Mouse (Mus musculus) fibroblast of lung, adult 2 months (primary cell): ENCODE results near the gene Smg9.

Experiments used
- DNase-seq: peaks from one replicate; pipeline ENCODE4 v3.0.0-alpha.2; 2011; ENCODE audit warnings: low read depth

Smg9 gene

GRCm38 (mm10) chr7:24399256-24400081, at the start of gene Smg9:
TSS of gene Smg9 (plus strand) at chr7:24399619.
- DNase-seq = peak; percentile 99

- DNase-seq = no peak
Measured at GRCm38 (mm10) chr7:24355646-24356045, 43.8 kb upstream of the Smg9 start.

- DNase-seq = no peak
Measured at GRCm38 (mm10) chr7:24356081-24356480, 43.3 kb upstream of the Smg9 start.

- DNase-seq = no peak
Measured at GRCm38 (mm10) chr7:24357899-24358298, 41.5 kb upstream of the Smg9 start.

GRCm38 (mm10) chr7:24359269-24359668, 40.1 kb upstream of the Smg9 start:
- no peak for DNase-seq

- DNase-seq = no peak
Measured at GRCm38 (mm10) chr7:24361001-24361400, 38.4 kb upstream of the Smg9 start.

GRCm38 (mm10) chr7:24363228-24363627, 36.2 kb upstream of the Smg9 start:
- no peak for DNase-seq

GRCm38 (mm10) chr7:24364827-24365226, 34.6 kb upstream of the Smg9 start:
- DNase-seq = peak; percentile 61

GRCm38 (mm10) chr7:24365258-24366014, 34.0 kb upstream of the Smg9 start:
- no peak for DNase-seq

- DNase-seq = no peak
Measured at GRCm38 (mm10) chr7:24366716-24367632, 32.4 kb upstream of the Smg9 start.

- DNase-seq = no peak
Measured at GRCm38 (mm10) chr7:24368226-24368625, 31.2 kb upstream of the Smg9 start.

GRCm38 (mm10) chr7:24368946-24369345, 30.5 kb upstream of the Smg9 start:
- no peak for DNase-seq

GRCm38 (mm10) chr7:24369731-24370541, 29.5 kb upstream of the Smg9 start, which contains the start of gene Kcnn4:
TSS of gene Kcnn4 (plus strand) at chr7:24370263.
- no peak for DNase-seq

GRCm38 (mm10) chr7:24371012-24371808, 28.2 kb upstream of the Smg9 start:
- DNase-seq = no peak

GRCm38 (mm10) chr7:24371809-24372145, 27.6 kb upstream of the Smg9 start:
- DNase-seq = no peak

- DNase-seq = no peak
Measured at GRCm38 (mm10) chr7:24372300-24372699, 27.1 kb upstream of the Smg9 start.

GRCm38 (mm10) chr7:24372786-24373185, 26.6 kb upstream of the Smg9 start:
- no peak for DNase-seq

- no peak for DNase-seq
Measured at GRCm38 (mm10) chr7:24373538-24374379, 25.7 kb upstream of the Smg9 start.

- no peak for DNase-seq
Measured at GRCm38 (mm10) chr7:24376456-24376855, 23.0 kb upstream of the Smg9 start.
